Mouse (Mus musculus) cerebellum, adult 2 months (tissue): ENCODE measurements around the gene Yod1.

Experiments
- CTCF ChIP-seq: fragments of 200-500 bp; IDR thresholded peaks from 2 replicates; pipeline ENCODE4 v1.5.1; 2011; ENCODE audit warnings: low read depth, mild to moderate bottlenecking, control low read depth, low read length, moderate library complexity, borderline replicate concordance; ENCODE audit not compliant: insufficient read depth
- POLR2A ChIP-seq: fragments of 200-500 bp; IDR thresholded peaks from 2 replicates; pipeline ENCODE4 v1.6.1; 2011; ENCODE audit warnings: low read length, control low read depth, borderline replicate concordance; ENCODE audit not compliant: insufficient read depth

DNA sequence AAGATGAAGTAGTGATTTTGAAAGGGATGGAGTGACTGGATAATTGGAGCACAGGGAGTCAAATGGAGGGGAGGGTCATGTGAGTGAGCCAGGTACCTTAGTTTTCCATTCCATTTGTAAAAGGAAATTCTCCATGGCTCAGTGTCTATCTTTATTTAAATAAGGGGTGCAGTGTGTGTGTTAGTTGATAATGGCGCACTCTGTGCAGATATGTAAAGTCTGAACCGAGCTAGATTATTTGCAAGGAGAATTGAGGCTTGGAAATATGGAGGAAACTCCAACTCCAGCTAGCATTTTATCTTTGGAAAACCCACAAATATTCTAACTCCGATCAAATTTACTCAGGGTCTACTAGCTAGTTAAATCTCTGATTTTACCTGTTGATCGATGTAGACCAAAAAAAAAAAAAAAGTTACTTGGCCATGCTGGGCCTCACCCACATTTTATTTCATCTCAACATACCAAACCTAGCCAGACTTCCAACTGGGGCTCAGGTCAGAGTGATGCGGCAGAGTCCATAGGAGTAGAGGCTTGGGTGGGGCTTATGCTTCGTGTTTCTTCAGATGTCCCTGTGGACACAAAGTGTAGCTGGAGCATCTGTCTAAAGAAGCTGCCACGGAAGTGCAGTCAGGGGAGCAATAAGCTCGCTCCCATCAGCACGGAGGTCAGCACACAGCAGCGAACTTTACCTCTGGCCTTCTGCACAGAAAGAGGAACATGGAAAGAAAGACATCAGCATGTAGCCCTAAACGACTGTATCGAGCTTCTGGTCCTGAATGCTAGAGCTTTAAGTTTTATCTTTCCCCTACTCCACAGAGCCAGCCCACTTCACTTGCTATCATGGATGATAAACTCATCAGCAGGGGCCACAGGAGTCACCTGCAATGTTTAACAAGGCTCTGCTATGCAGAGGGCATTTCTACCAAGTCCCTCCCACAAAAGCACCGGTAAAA is 15.9 kb downstream of the Yod1 start:
- TF ChIP-seq CTCF (no peak), POLR2A (no peak)
